Mouse (Mus musculus) left cerebral cortex, adult 18-20 months (tissue): Measurements from ENCODE around the gene Enthd1. TPM values are rescaled to one million over a fixed set of nuclear protein-coding genes. Genes with fewer than 3 reads are reported as not detected.
A peak's percentile ranks its signal among the peaks of the same experiment; 100 is the strongest.

ENCODE experiments used
- DNase-seq, 2 experiments: peaks; one replicate each; pipeline ENCODE4 v3.0.0; 2021 to 2022; ENCODE audit warnings: low spot score in 2 of 2, mixed read lengths in 1 of 2
- total RNA-seq, 2 experiments: library from RNA; stranded (reverse); gene quantifications; 2 replicates each; pipeline ENCODE4 v1.2.3; 2021

Gene Enthd1
- total RNA-seq, 2 experiments from 2014 or later: not detected

GRCm38 (mm10) chr15:80413988-80414721 lies 150.8 kb downstream of the Enthd1 start:
- DNase-seq: peak; percentile 49 to 59

GRCm38 (mm10) chr15:80413070-80413469 lies 151.9 kb downstream of the Enthd1 start:
- DNase-seq: no peak

DNA sequence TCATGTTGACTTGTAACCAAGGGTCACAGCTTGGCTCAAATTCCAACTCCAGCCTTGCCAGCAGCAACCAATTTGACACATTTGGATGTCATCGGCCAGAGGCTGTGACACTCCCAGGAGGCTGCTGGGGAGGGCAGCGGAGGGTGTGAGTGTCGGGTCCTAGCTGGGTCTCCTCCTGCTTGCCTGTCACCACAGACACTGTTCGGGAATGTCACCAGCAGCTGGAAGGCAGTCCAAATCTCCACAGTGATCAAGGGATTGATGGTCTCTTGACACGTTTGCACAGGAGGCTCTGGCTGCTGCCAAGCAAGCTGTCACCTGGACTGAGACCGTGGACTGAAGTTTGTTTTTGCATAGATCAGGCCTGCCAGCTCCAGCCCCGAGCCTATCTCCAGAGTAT lies 154.3 kb downstream of the Enthd1 start:
- no peak for DNase-seq

DNA sequence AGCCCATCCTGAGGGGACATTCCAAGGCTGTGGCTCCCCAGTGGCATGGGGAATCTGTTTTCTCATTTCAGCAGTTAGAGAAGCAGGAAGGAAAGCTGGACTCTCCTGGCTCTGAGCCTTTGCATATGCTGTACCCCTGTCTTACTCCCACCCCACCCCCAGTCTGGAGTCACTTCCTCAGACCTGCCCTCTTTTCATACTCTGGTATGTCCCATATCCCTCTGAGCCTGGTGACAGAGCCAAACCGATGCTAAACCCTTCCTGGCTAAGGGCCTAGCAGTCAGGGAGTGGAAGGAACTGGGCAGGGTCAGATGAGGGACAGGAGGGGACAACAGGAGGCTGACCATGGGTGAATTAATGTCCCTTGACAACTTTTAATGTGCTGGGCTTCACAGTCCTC lies 157.1 kb downstream of the Enthd1 start:
- DNase-seq: no peak

Other genes with a start within 250 kb of the Enthd1 start
- gene Grap2, start 7.4 kb upstream of the Enthd1 start, total RNA-seq: under 1 TPM; 0.33 to 0.56 TPM
- under 1 TPM; 0.16 to 0.54 TPM for gene Fam83f, start 106.7 kb upstream of the Enthd1 start, total RNA-seq
- 100 to 1,000 TPM; 101 to 102 TPM for gene Tnrc6b, start 146.2 kb upstream of the Enthd1 start, total RNA-seq